Mouse (Mus musculus) hindlimb bud, embryonic 11.5 days (tissue): Measurements from ENCODE around the gene Etl4.
A peak's percentile ranks its signal among the peaks of the same experiment; 100 is the strongest.

Experiments
- DNase-seq: peaks from one replicate; pipeline ENCODE4 v3.0.0-alpha.2; 2012; ENCODE audit warnings: low read depth, low spot score; ENCODE audit errors: extremely low spot score

The Etl4 gene

GRCm38 (mm10) chr2:20435530-20435929 is 526.0 kb downstream of the Etl4 start:
- no peak for DNase-seq

GRCm38 (mm10) chr2:20442731-20443130 is 533.2 kb downstream of the Etl4 start:
- DNase-seq: no peak

GRCm38 (mm10) chr2:20443671-20444440 is 534.3 kb downstream of the Etl4 start:
- DNase-seq: no peak

GRCm38 (mm10) chr2:20445156-20446155 is 535.9 kb downstream of the Etl4 start:
- DNase-seq: no peak

- DNase-seq: no peak
Observed at GRCm38 (mm10) chr2:20446180-20446579, 536.6 kb downstream of the Etl4 start.

- no peak for DNase-seq
Observed at GRCm38 (mm10) chr2:20450945-20451344, 541.4 kb downstream of the Etl4 start.

GRCm38 (mm10) chr2:20453506-20454206 is 544.1 kb downstream of the Etl4 start:
- DNase-seq: no peak

- DNase-seq: no peak
Observed at GRCm38 (mm10) chr2:20479199-20479598, 569.6 kb downstream of the Etl4 start.

- no peak for DNase-seq
Observed at GRCm38 (mm10) chr2:20486137-20486788, 576.7 kb downstream of the Etl4 start.

GRCm38 (mm10) chr2:20489090-20489489 is 579.5 kb downstream of the Etl4 start:
- no peak for DNase-seq

GRCm38 (mm10) chr2:20492125-20492524 is 582.5 kb downstream of the Etl4 start:
- no peak for DNase-seq

GRCm38 (mm10) chr2:20493806-20494205 is 584.2 kb downstream of the Etl4 start:
- no peak for DNase-seq

GRCm38 (mm10) chr2:20494666-20495065 is 585.1 kb downstream of the Etl4 start:
- peak; percentile 47 for DNase-seq

- DNase-seq: no peak
Observed at GRCm38 (mm10) chr2:20496219-20496800, 586.7 kb downstream of the Etl4 start.

GRCm38 (mm10) chr2:20507832-20508723 is 598.5 kb downstream of the Etl4 start:
- DNase-seq: no peak

- no peak for DNase-seq
Observed at GRCm38 (mm10) chr2:20508724-20509052, 599.1 kb downstream of the Etl4 start.

- no peak for DNase-seq
Observed at GRCm38 (mm10) chr2:20510061-20510460, 600.5 kb downstream of the Etl4 start.

GRCm38 (mm10) chr2:20516270-20516865 is 606.8 kb downstream of the Etl4 start:
- DNase-seq: no peak

- DNase-seq: no peak
Observed at GRCm38 (mm10) chr2:20517853-20518252, 608.3 kb downstream of the Etl4 start.
